Mouse (Mus musculus) hindbrain, embryonic 14.5 days (tissue): Measurements from ENCODE around the gene Zbtb1. TPM values are rescaled to one million over a fixed set of nuclear protein-coding genes. Genes with fewer than 3 reads are reported as not detected.

Experiments
- ATAC-seq: fragments of 200-750 bp; cut with Nextera tagmentation; 2 replicates; pipeline ENCODE4 v1.8.0; 2017; ENCODE audit warnings: moderate number of reproducible peaks, mild to moderate bottlenecking, moderate TSS enrichment, moderate library complexity; ENCODE audit not compliant: low FRiP score
- DNase-seq: peaks from one replicate; pipeline ENCODE4 v3.0.0-alpha.2; 2015; ENCODE audit warnings: low spot score
- H3K27ac ChIP-seq: fragments of 300-500 bp; sonication (generic); 2 replicates; pipeline ENCODE4 v1.5.1; 2014; ENCODE audit warnings: mild to moderate bottlenecking, moderate library complexity
- H3K27me3 ChIP-seq: fragments of 300-500 bp; sonication (generic); 2 replicates; pipeline ENCODE4 v1.6.1; 2014; ENCODE audit warnings: mild to moderate bottlenecking, low read length, mixed read lengths; ENCODE audit not compliant: control insufficient read depth, insufficient read depth
- H3K36me3 ChIP-seq: fragments of 300-500 bp; sonication (generic); replicated peaks from 2 replicates; pipeline ENCODE4 v1.6.1; 2014; ENCODE audit not compliant: control insufficient read depth, insufficient read depth
- H3K4me1 ChIP-seq: fragments of 300-500 bp; sonication (generic); replicated peaks from 2 replicates; pipeline ENCODE4 v1.6.1; 2014; ENCODE audit warnings: antibody characterized with exemption, low read length, mixed read lengths; ENCODE audit not compliant: control insufficient read depth, insufficient read depth
- H3K4me2 ChIP-seq: fragments of 300-500 bp; sonication (generic); replicated peaks from 2 replicates; pipeline ENCODE4 v1.6.1; 2014; ENCODE audit warnings: mild to moderate bottlenecking, moderate library complexity
- H3K4me3 ChIP-seq: fragments of 300-500 bp; sonication (generic); replicated peaks from 2 replicates; pipeline ENCODE4 v1.5.1; 2014; ENCODE audit warnings: mild to moderate bottlenecking, low read length
- H3K9ac ChIP-seq: fragments of 300-500 bp; sonication (generic); 2 replicates; pipeline ENCODE4 v1.6.1; 2014
- H3K9me3 ChIP-seq: fragments of 300-500 bp; sonication (generic); 2 replicates; pipeline ENCODE4 v1.6.1; 2016; ENCODE audit warnings: low read length; ENCODE audit not compliant: control insufficient read depth
- WGBS: fragments of 180-500 bp; shearing (Covaris S2); extraction: QIAGEN DNeasy Blood & Tissue Kit; methylation state at CpG from one replicate; pipeline ENCODE4 v1.1.7; 2014; 5-methylcytosine and 5-hydroxymethylcytosine counted together
- polyA plus RNA-seq: library from polyadenylated mRNA; unstranded; fragments of >200 nt; fragmentation: Nextera tagmentation; extraction: Ambion mirVana; gene quantifications from 2 replicates; pipeline ENCODE4 v1.2.1, GENCODE M21; 2014

Gene Zbtb1
- polyA plus RNA-seq, 1 experiment from 2014 or later, result 4.2 TPM

DNA sequence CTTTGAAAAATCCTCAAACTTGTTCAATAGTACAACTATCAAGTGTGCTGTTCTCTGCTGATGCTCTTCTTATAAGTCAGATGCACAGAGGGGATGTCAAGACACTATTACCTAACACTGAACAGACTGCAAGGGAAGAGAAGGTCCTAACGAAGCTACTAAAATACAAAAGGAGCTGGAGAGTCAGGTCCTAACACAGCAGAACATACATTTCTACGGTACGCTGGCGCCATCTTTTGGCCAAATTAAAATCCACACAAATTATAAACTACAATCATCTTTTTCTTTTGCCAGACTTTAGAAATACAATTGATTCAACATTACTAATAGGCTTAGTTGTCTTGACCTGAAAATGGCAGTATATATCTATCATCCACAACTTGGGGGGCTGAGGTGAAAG is 29.0 kb upstream of the Zbtb1 start:
- Histone ChIP-seq H3K27me3 (no peaks in the 10 kb centered on the region), H3K9ac (no peak overlapping the region), H3K27ac (no peak overlapping the region), H3K36me3 (0 out of 2 replicates have a peak, but pooled peaks cover 12% of the 10 kb centered on the region), H3K4me3 (no peak overlapping the region), H3K9me3 (no peaks in the 10 kb centered on the region), H3K4me1 (no peaks in the 10 kb centered on the region), H3K4me2 (no peak overlapping the region)
- 6% methylated on average over 4 of the region's 4 CpGs for WGBS
- ATAC-seq (no peak), DNase-seq (peak; percentile 85)

- Histone ChIP-seq H3K4me3 (no peak overlapping the region), H3K27ac (no peak overlapping the region), H3K4me2 (no peak overlapping the region), H3K36me3 (peaks cover 45% of the 10 kb centered on the region), H3K4me1 (no peaks in the 10 kb centered on the region), H3K9ac (no peak overlapping the region), H3K9me3 (no peaks in the 10 kb centered on the region), H3K27me3 (no peaks in the 10 kb centered on the region)
- no peak for ATAC-seq
- no peak for DNase-seq
- 76% methylated on average over 6 of the region's 6 CpGs for WGBS
These were observed 24.2 kb upstream of the Zbtb1 start for GRCm38 (mm10) chr12:76345759-76346455.

- 90% methylated on average over 8 of the region's 8 CpGs for WGBS
- no peaks in the 10 kb centered on the region for H3K4me1 ChIP-seq
- H3K36me3 ChIP-seq, result peaks cover 61% of the 10 kb centered on the region
- H3K4me2 ChIP-seq, result no peak overlapping the region
- H3K27ac ChIP-seq, result no peak overlapping the region
- no peaks in the 10 kb centered on the region for H3K9me3 ChIP-seq
- H3K27me3 ChIP-seq, result no peaks in the 10 kb centered on the region
- ATAC-seq (no peak), DNase-seq (no peak)
- H3K9ac ChIP-seq, result no peak overlapping the region
- no peak overlapping the region for H3K4me3 ChIP-seq
These were observed 20.3 kb upstream of the Zbtb1 start for GRCm38 (mm10) chr12:76349680-76350220.

GRCm38 (mm10) chr12:76360868-76361267 is 9.2 kb upstream of the Zbtb1 start:
- Histone ChIP-seq H3K4me2 (no peak overlapping the region), H3K4me1 (peaks cover 3% of the 10 kb centered on the region; the same call in 1 of the 2 replicates), H3K9me3 (no peaks in the 10 kb centered on the region), H3K27me3 (no peaks in the 10 kb centered on the region), H3K36me3 (no peaks in the 10 kb centered on the region), H3K27ac (no peak overlapping the region), H3K9ac (no peak overlapping the region), H3K4me3 (no peak overlapping the region)
- ATAC-seq (no peak), DNase-seq (no peak)
- WGBS, result 40% methylated on average over 1 of the region's 1 CpGs

DNA sequence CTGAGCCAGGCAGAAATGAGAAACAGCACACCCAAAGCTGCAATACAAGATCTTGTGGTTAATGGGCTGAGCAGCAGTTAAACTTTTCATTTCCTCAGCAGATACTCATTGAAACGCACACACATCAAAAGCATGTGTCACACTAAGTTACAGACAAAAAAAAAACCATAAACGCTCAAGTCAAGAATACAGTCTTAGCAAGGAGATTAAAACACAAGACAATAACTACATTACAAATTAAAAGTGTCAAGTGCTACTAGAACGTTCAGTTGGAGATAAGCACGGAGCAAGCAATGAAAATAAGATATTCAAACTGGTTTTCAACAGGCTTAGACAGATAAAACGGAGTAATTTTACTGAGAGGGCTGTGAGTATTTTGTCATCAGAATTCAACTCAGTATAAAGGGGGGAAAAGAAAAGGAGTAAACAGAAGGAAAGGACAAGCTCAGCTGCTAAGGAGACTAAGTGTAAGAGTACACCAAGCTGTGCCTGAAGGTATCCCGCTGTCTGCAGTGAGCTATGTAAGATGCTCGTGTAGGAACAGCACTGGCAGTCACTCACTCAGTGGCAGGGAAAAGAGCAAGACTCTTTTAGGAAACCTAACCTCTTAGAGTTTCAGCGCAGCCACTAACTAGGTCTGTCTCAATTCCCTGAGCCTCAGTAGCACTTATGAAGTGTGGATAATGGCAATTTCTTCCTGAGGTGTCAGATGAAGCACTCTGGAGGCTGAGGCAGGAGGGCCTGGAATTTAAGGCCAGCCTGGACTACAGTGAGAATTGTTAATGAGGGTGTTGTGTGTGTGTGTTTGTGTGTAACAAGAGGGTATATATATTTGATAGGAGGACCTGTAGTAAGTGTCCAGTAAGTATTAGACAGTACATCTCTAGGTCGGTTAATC is 8.4 kb upstream of the Zbtb1 start:
- Histone ChIP-seq H3K4me3 (no peak overlapping the region), H3K36me3 (no peaks in the 10 kb centered on the region), H3K27ac (no peak overlapping the region), H3K9ac (no peak overlapping the region), H3K4me1 (peaks cover 9% of the 10 kb centered on the region; the same call in 1 of the 2 replicates), H3K27me3 (no peaks in the 10 kb centered on the region), H3K9me3 (no peaks in the 10 kb centered on the region), H3K4me2 (no peak overlapping the region)
- ATAC-seq, result no peak
- no peak for DNase-seq
- WGBS, result 81% methylated on average over 9 of the region's 9 CpGs

GRCm38 (mm10) chr12:76362303-76362676 is 7.8 kb upstream of the Zbtb1 start:
- Histone ChIP-seq H3K4me3 (no peak overlapping the region), H3K27me3 (no peaks in the 10 kb centered on the region), H3K36me3 (no peaks in the 10 kb centered on the region), H3K9ac (no peak overlapping the region), H3K9me3 (no peaks in the 10 kb centered on the region), H3K4me2 (no peak overlapping the region), H3K4me1 (peaks cover 15% of the 10 kb centered on the region), H3K27ac (no peak overlapping the region)
- WGBS, result 90% methylated on average over 9 of the region's 9 CpGs
- ATAC-seq (no peak), DNase-seq (no peak)

DNA sequence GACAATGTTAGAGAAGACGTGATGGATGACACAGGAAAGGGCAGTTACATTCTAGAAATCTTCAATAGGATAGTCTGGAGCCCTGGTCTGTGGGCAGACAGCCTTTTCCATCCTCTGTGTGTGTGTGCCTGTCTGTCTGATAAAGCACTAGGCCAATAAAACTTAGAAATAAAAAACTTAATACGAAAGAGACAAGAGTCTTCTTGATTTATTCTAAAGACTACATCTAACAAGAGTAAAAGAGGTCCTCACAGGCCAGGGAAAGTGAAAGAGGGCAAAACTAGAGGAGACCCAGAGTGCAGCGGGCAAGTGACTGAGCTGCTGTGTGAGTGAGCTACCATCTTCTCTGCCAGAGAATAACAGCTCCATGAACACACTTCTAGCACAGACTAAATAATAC is 3.8 kb upstream of the Zbtb1 start:
- 0 out of 2 replicates have a peak overlapping the region, but pooled peaks have one; percentile 20 for H3K9ac ChIP-seq
- no peak for ATAC-seq
- 87% methylated on average over 3 of the region's 3 CpGs for WGBS

DNA sequence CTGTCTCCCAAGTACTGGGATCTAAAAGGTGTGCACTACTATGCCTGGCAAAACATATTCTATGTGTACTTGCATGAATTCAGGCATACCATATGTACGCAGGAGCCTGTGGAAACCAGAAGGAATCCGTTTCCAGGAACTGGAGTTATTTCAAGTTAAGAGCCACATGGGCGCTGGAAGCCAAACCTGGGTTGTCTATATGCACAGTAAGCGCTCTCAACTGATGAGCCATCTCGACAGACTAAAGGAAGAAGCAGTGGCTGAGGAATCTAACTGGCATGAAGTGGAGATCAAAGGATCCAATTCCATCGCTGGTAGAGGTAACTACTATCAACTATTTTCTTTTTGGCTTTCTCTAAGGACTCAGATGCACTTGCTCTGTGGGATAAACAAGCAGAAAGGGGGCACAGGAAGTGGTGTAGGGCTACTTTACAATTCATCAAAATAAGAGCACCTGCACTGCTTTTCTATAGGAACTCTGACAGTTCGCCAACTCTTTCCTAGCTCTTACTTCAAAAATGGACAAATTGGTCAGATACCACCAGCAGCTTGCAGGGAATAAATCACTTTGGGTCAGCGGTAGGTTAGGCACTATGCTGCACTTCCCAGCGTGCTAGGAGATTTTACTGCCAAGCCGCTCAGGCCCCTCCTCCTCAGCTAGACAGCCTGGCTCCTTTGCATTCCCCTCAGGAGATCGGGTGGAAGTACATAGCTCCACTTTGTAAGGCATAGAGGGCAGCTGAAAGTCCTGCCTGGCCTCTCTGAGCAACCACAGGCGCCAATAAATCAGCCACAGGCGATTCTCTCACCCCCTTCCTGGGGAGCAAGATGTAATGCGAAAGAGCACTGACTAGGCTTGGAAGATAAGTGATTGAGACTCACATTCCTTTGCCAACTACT is 2.7 kb upstream of the Zbtb1 start:
- DNase-seq (no peak), ATAC-seq (no peak)
- H3K4me1 ChIP-seq, result peaks cover 35% of the 10 kb centered on the region
- peak overlapping the region; percentile 99 for H3K9ac ChIP-seq
- peak overlapping the region; percentile 86 for H3K4me2 ChIP-seq
- no peaks in the 10 kb centered on the region for H3K9me3 ChIP-seq
- no peaks in the 10 kb centered on the region for H3K27me3 ChIP-seq
- H3K27ac ChIP-seq, result peak overlapping the region; percentile 7; the same call in 1 of the 2 replicates
- H3K36me3 ChIP-seq, result no peaks in the 10 kb centered on the region
- peak overlapping the region; percentile 96; the same call in 1 of the 2 replicates for H3K4me3 ChIP-seq
- 25% methylated on average over 14 of the region's 14 CpGs for WGBS

More for the DNA sequence above, 3.8 kb upstream of the Zbtb1 start:
- no peaks in the 10 kb centered on the region for H3K27me3 ChIP-seq
- H3K4me3 ChIP-seq, result no peak overlapping the region
- H3K36me3 ChIP-seq, result no peaks in the 10 kb centered on the region
- no peak overlapping the region for H3K4me2 ChIP-seq
- DNase-seq, result no peak
- H3K27ac ChIP-seq, result no peak overlapping the region
- no peaks in the 10 kb centered on the region for H3K9me3 ChIP-seq
- peaks cover 28% of the 10 kb centered on the region for H3K4me1 ChIP-seq
